Comparison of ENCODE assay signal across 19 mouse cellular contexts in the genomic region with DNA sequence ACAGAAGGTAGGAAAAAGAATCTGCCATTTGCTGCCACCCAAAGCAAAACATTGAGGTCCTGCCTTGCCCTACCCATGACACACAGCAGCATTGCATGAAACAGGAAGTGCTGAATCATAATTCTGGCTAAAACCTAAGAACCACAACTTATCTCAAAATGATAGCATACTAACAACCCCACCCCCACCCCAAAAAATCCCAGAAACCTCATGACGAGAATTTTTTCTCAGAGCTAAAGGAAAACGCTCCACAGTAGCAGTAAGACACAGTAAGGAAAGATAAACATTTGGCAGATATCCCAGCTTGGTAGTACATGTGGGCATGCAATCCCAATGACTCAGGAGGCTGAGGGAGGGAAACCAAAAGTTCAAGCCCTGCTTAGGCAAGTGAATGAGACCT. TPM values are rescaled to one million over a fixed set of nuclear protein-coding genes. Genes with fewer than 3 reads are reported as not detected.
DNase-seq lines count a peak whose midpoint lies in the region; ATAC-seq and TF ChIP-seq lines count a peak whose summit lies in the region.
"Had no signal": no experiment of that assay in that cellular context is flagged by ENCODE, and none has a peak within 500 bp of the region (broad histone marks: within the 10 kb centered on the region; RNA-seq: fewer than 3 reads in every experiment).

No protein-coding gene starts in this region.

- H3K4me2 ChIP-seq in hindbrain, embryonic 14.5 days (replicated peaks), result no peak overlapping the region
- no peak overlapping the region for H3K4me2 ChIP-seq in hindbrain, postnatal 0 days (ENCODE audit: low read depth, low read length)
- H3K4me2 ChIP-seq: heart, embryonic 15.5 days; liver, embryonic 13.5 days; neural tube, embryonic 15.5 days had no signal

- H3K36me3 ChIP-seq in MEL (ENCODE audit: control insufficient read depth in 1 of 2, insufficient read depth in 2 of 2, low read length in 2 of 2), result peaks cover 0 to 15% of the 10 kb centered on the region in 2 experiments; a peak in 3 of 4 replicates
- H3K36me3 ChIP-seq in megakaryocyte, embryonic 14.5 days (replicated peaks; ENCODE audit: low read length), result no peaks in the 10 kb centered on the region
- no peaks in the 10 kb centered on the region for H3K36me3 ChIP-seq in hindbrain, embryonic 14.5 days (replicated peaks; ENCODE audit: control insufficient read depth, insufficient read depth)
- no peaks in the 10 kb centered on the region for H3K36me3 ChIP-seq in hindbrain, postnatal 0 days (ENCODE audit: insufficient read depth, low read length)
- H3K36me3 ChIP-seq: heart, embryonic 15.5 days; liver, embryonic 13.5 days; neural tube, embryonic 15.5 days had no signal

- H3K27me3 ChIP-seq in MEL (ENCODE audit: control insufficient read depth in 1 of 2, insufficient read depth in 2 of 2, low read length in 2 of 2), result no peaks in the 10 kb centered on the region
- H3K27me3 ChIP-seq in megakaryocyte, embryonic 14.5 days (replicated peaks), result no peaks in the 10 kb centered on the region
- no peaks in the 10 kb centered on the region for H3K27me3 ChIP-seq in hindbrain, embryonic 14.5 days (ENCODE audit: control insufficient read depth, insufficient read depth, low read length)
- no peaks in the 10 kb centered on the region for H3K27me3 ChIP-seq in hindbrain, postnatal 0 days (ENCODE audit: insufficient read depth, low read length)
- H3K27me3 ChIP-seq: heart, embryonic 15.5 days; liver, embryonic 13.5 days; neural tube, embryonic 15.5 days had no signal

- no peaks in the 10 kb centered on the region for H3K9me3 ChIP-seq in MEL (replicated peaks; ENCODE audit: insufficient read depth, low read length)
- no peaks in the 10 kb centered on the region for H3K9me3 ChIP-seq in megakaryocyte, embryonic 14.5 days
- H3K9me3 ChIP-seq in hindbrain, embryonic 14.5 days (ENCODE audit: control insufficient read depth, low read length), result no peaks in the 10 kb centered on the region
- H3K9me3 ChIP-seq in hindbrain, postnatal 0 days (ENCODE audit: low read length), result no peaks in the 10 kb centered on the region
- H3K9me3 ChIP-seq: heart, embryonic 15.5 days; liver, embryonic 13.5 days; neural tube, embryonic 15.5 days had no signal

- H3K27ac ChIP-seq in MEL (ENCODE audit: control insufficient read depth, low read depth, low read length), result peak overlapping the region; percentile 49; the same call in 1 of the 2 replicates
- no peak overlapping the region for H3K27ac ChIP-seq in hindbrain, embryonic 14.5 days
- no peak overlapping the region for H3K27ac ChIP-seq in hindbrain, postnatal 0 days
- H3K27ac ChIP-seq: heart, embryonic 15.5 days; kidney, postnatal 0 days; liver, embryonic 13.5 days; neural tube, embryonic 15.5 days had no signal

- DNase-seq in adrenal gland, adult (ENCODE audit: inconsistent age in 2 of 2, low spot score in 1 of 2), result peak; percentile 11 to 48
- DNase-seq in adrenal gland, adult 18-20 months (ENCODE audit: low spot score in 2 of 2), result no peak
- DNase-seq in MEL (ENCODE audit: low read depth, low spot score), result peak; percentile 81
- DNase-seq in c-Kit-positive CD71-positive TER-119-positive erythroid progenitor cells, embryonic 14.5 days (ENCODE audit: low spot score), result peak; percentile 15
- DNase-seq in hindbrain, embryonic 14.5 days (ENCODE audit: low spot score), result no peak
- DNase-seq in hindbrain, postnatal 0 days (ENCODE audit: low spot score), result no peak
- no peak for DNase-seq in layer of hippocampus, postnatal 36 days
- DNase-seq: adrenal gland, postnatal 25 days; B cell, adult 2 months; cerebellum, adult 11 months; forebrain, postnatal 0 days; gastrocnemius, postnatal 36 days; left cerebral cortex, postnatal 4 days; liver, embryonic 13.5 days; lung, postnatal 36 days had no signal

- no peak for TF ChIP-seq POLR2A in MEL (IDR thresholded peaks at IDR 0.05; ENCODE audit: control insufficient read depth in 1 of 2, insufficient read depth in 1 of 2, low read depth in 1 of 2, low read length in 2 of 2, poor library complexity in 1 of 2)

- H3K79me2 ChIP-seq in MEL (ENCODE audit: control insufficient read depth, insufficient read depth, low read length, poor library complexity), result no peaks in the 10 kb centered on the region

- H3K4me1 ChIP-seq in MEL (ENCODE audit: control insufficient read depth in 1 of 2, insufficient read depth in 2 of 2, low read length in 2 of 2), result peaks cover 4 to 9% of the 10 kb centered on the region in 2 experiments; a peak in 3 of 4 replicates
- H3K4me1 ChIP-seq in megakaryocyte, embryonic 14.5 days, result peaks cover 8% of the 10 kb centered on the region; the same call in 1 of the 2 replicates
- H3K4me1 ChIP-seq in hindbrain, embryonic 14.5 days (replicated peaks; ENCODE audit: control insufficient read depth, insufficient read depth, low read length), result no peaks in the 10 kb centered on the region
- H3K4me1 ChIP-seq in hindbrain, postnatal 0 days (ENCODE audit: insufficient read depth, low read length), result no peaks in the 10 kb centered on the region
- H3K4me1 ChIP-seq: liver, embryonic 13.5 days; neural tube, embryonic 15.5 days had no signal

- WGBS in hindbrain, embryonic 14.5 days, result 77% methylated on average over 2 of the region's 2 CpGs
- WGBS in hindbrain, postnatal 0 days, result 61% methylated on average over 2 of the region's 2 CpGs

- no peak for TF ChIP-seq RAD21 in MEL (IDR thresholded peaks at IDR 0.05; ENCODE audit: low read depth, low read length)

- no peak overlapping the region for H3K4me3 ChIP-seq in MEL (ENCODE audit: control insufficient read depth in 1 of 2, insufficient read depth in 1 of 2, low read depth in 2 of 2, low read length in 2 of 2)
- peak overlapping the region; percentile 53 for H3K4me3 ChIP-seq in megakaryocyte, embryonic 14.5 days (replicated peaks)
- H3K4me3 ChIP-seq in hindbrain, embryonic 14.5 days (replicated peaks; ENCODE audit: low read length), result no peak overlapping the region
- H3K4me3 ChIP-seq in hindbrain, postnatal 0 days (ENCODE audit: low read length), result no peak overlapping the region
- H3K4me3 ChIP-seq: heart, embryonic 15.5 days; liver, embryonic 13.5 days; neural tube, embryonic 15.5 days had no signal

- no peak for TF ChIP-seq CTCF in MEL (IDR thresholded peaks at IDR 0.05 in 2 of 3, conservative IDR thresholded peaks at IDR 0.05 in 1 of 3; ENCODE audit: control insufficient read depth in 1 of 3, insufficient read depth in 1 of 3, low read depth in 2 of 3, low read length in 3 of 3, poor library complexity in 1 of 3, severe bottlenecking in 1 of 3)
- no peak for TF ChIP-seq CTCF in hindbrain, postnatal 0 days (IDR thresholded peaks at IDR 0.05; ENCODE audit: low read depth)

- no peak overlapping the region for H3K9ac ChIP-seq in MEL (ENCODE audit: control insufficient read depth, low read depth, low read length, poor library complexity, severe bottlenecking)
- no peak overlapping the region for H3K9ac ChIP-seq in hindbrain, embryonic 14.5 days
- no peak overlapping the region for H3K9ac ChIP-seq in hindbrain, postnatal 0 days (replicated peaks; ENCODE audit: low read length)
- H3K9ac ChIP-seq: forebrain, postnatal 0 days; heart, embryonic 15.5 days; liver, embryonic 13.5 days; neural tube, embryonic 15.5 days had no signal

- peak; percentile 90 to 92 for TF ChIP-seq EP300 in MEL (IDR thresholded peaks at IDR 0.05; ENCODE audit: low read depth in 1 of 2, low read length in 2 of 2)

- ATAC-seq in hindbrain, embryonic 14.5 days (ENCODE audit: low FRiP score), result no peak
- no peak for ATAC-seq in hindbrain, postnatal 0 days
- ATAC-seq: forebrain, postnatal 0 days had no signal

TF ChIP-seq in MEL, 35 proteins besides CTCF, POLR2A, EP300 and RAD21 (continues in another document):
- no peak for TF ChIP-seq TBP (IDR thresholded peaks at IDR 0.05; ENCODE audit: low read depth, low read length)
- peak; percentile 99 for TF ChIP-seq RCOR1 (IDR thresholded peaks at IDR 0.05; ENCODE audit: low read depth, low read length)
- TF ChIP-seq MXI1 (IDR thresholded peaks at IDR 0.05; ENCODE audit: low read depth, low read length), result peak; percentile 58
- peak; percentile 18; the same call in 1 of the 2 replicates for TF ChIP-seq BHLHE40 (IDR thresholded peaks at IDR 0.05; ENCODE audit: borderline replicate concordance, low read depth, low read length)
- TF ChIP-seq ZC3H11A (IDR thresholded peaks at IDR 0.05; ENCODE audit: low read depth, low read length), result no peak; the same call in 1 of the 2 replicates
- no peak for TF ChIP-seq MYB (IDR thresholded peaks at IDR 0.05; ENCODE audit: low read depth, low read length)
- TF ChIP-seq JUND (IDR thresholded peaks at IDR 0.05; ENCODE audit: low read depth, low read length), result 0 out of 2 replicates have a peak, but pooled peaks have one; percentile 59
- TF ChIP-seq TCF12 (IDR thresholded peaks at IDR 0.05; ENCODE audit: low read depth, low read length), result peak; percentile 58
- no peak; the same call in 1 of the 2 replicates for TF ChIP-seq USF1 (IDR thresholded peaks at IDR 0.05; ENCODE audit: low read depth, low read length)
- 0 out of 2 replicates have a peak, but pooled peaks have one; percentile 49 for TF ChIP-seq HCFC1 (IDR thresholded peaks at IDR 0.05; ENCODE audit: low read depth, low read length)
- TF ChIP-seq GATA1 (IDR thresholded peaks at IDR 0.05; ENCODE audit: low read depth, low read length), result peak; percentile 93
- TF ChIP-seq SIN3A (IDR thresholded peaks at IDR 0.05; ENCODE audit: low read length), result peak; percentile 69
- TF ChIP-seq ETS1 (IDR thresholded peaks at IDR 0.05; ENCODE audit: low read depth, low read length), result peak; percentile 94
- peak; percentile 90 for TF ChIP-seq MAFK (IDR thresholded peaks at IDR 0.05; ENCODE audit: borderline replicate concordance, low read depth, low read length)
- no peak for TF ChIP-seq CHD1 (IDR thresholded peaks at IDR 0.05; ENCODE audit: low read depth, low read length)
- peak; percentile 41; the same call in 1 of the 2 replicates for TF ChIP-seq MAX (IDR thresholded peaks at IDR 0.05; ENCODE audit: low read length)
- TF ChIP-seq SMC3 (IDR thresholded peaks at IDR 0.05; ENCODE audit: low read depth, low read length), result no peak
- TF ChIP-seq CHD2 (IDR thresholded peaks at IDR 0.05; ENCODE audit: low read length), result 0 out of 2 replicates have a peak, but pooled peaks have one; percentile 49

RNA-seq across cellular contexts. Expression of gene Clcn5, which starts 10.9 kb away (rescaled TPM):
- 10 to 100 TPM; 18.7 to 33.5 TPM for total RNA-seq in adrenal gland, adult 18-20 months (2021)
- 8.1 and 12.4 TPM in 2 replicates for total RNA-seq in MEL (2012; rRNA removed)
- 10 to 100 TPM in 1 of 2 experiments, not detected in 1; 10.4 TPM for polyA plus RNA-seq in MEL (2012; ENCODE audit: insufficient read depth in 1 of 2, insufficient read length in 2 of 2, low read depth in 1 of 2, low replicate concordance in 2 of 2, missing spikeins in 1 of 2)
- 0.12 TPM in 1 of 2 replicates, not detected in the other for polyA plus RNA-seq in megakaryocyte, embryonic 14.5 days (2012; ENCODE audit: insufficient read depth, low replicate concordance)
- 13.3 and 15.2 TPM in 2 replicates for polyA plus RNA-seq in hindbrain, embryonic 14.5 days (2014; fragmentation: Nextera tagmentation; extraction: Ambion mirVana)
- 31.1 and 31.8 TPM in 2 replicates for total RNA-seq in hindbrain, postnatal 0 days (2014; rRNA removed)
- polyA plus RNA-seq in hindbrain, postnatal 0 days (2015; fragmentation: Nextera tagmentation; extraction: Ambion mirVana), result 6.7 and 7.9 TPM in 2 replicates
- 1 to 10 TPM; 6.5 to 7.9 TPM for total RNA-seq in layer of hippocampus, postnatal 36 days (2021)

Comparison
In these comparisons a context has a peak if more than half of its experiments do, and no peak if none do; other contexts are left out.
1. DNase-seq: peak in adrenal gland, adult (2 of 2), MEL (single experiment) and c-Kit-positive CD71-positive TER-119-positive erythroid progenitor cells, embryonic 14.5 days (single experiment); none in adrenal gland, adult 18-20 months (0 of 2), hindbrain, embryonic 14.5 days (single experiment), hindbrain, postnatal 0 days (single experiment) and layer of hippocampus, postnatal 36 days (0 of 2).